Mouse (Mus musculus): ENCODE results near the gene Unc13a. TPM values are rescaled to one million over a fixed set of nuclear protein-coding genes. Genes with fewer than 3 reads are reported as not detected.

The Unc13a gene
- polyA plus RNA-seq (2014; fragmentation: Illumina TruSeq; extraction: RNeasy Lipid Tissue Mini Kit (QIAGEN cat#74804); ENCODE audit: low replicate concordance) = 0.04 TPM

GRCm38 (mm10) chr8:71671549-71671965, at the start of gene Unc13a:
Gene Unc13a, minus strand, starts transcription at chr8:71671757.

GRCm38 (mm10) chr8:71701414-71702086, 30.0 kb upstream of the Unc13a start, which contains the start of gene B3gnt3:
Gene B3gnt3, minus strand, starts transcription at chr8:71701789.

GRCm38 (mm10) chr8:71689028-71689427, 17.5 kb upstream of the Unc13a start, which contains the start of gene Insl3:
Gene Insl3, plus strand, starts transcription at chr8:71689214.

GRCm38 (mm10) chr8:71676020-71676741, 4.6 kb upstream of the Unc13a start, which contains the start of gene Jak3:
Gene Jak3, plus strand, starts transcription at chr8:71676296.

GRCm38 (mm10) chr8:71610822-71611651, 60.5 kb downstream of the Unc13a start, which contains the start of gene Colgalt1:
Gene Colgalt1, plus strand, starts transcription at chr8:71610998.

GRCm38 (mm10) chr8:71597451-71597850, 74.1 kb downstream of the Unc13a start, which contains the start of gene Fam129c:
Gene Fam129c, plus strand, starts transcription at chr8:71597648.

GRCm38 (mm10) chr8:71591471-71592373, 79.8 kb downstream of the Unc13a start, which contains the start of gene Pgls:
Gene Pgls, plus strand, starts transcription at chr8:71592176.

Other genes with a start within 250 kb of the Unc13a start
- not detected for gene Abhd8, start 208.1 kb downstream of the Unc13a start, polyA plus RNA-seq (2014; fragmentation: Illumina TruSeq; extraction: RNeasy Lipid Tissue Mini Kit (QIAGEN cat#74804); ENCODE audit: low replicate concordance)
- 9.5 TPM for gene Mrpl34, start 206.8 kb downstream of the Unc13a start, polyA plus RNA-seq (2014; fragmentation: Illumina TruSeq; extraction: RNeasy Lipid Tissue Mini Kit (QIAGEN cat#74804); ENCODE audit: low replicate concordance)
- 2.4 TPM for gene Dda1, start 202.6 kb downstream of the Unc13a start, polyA plus RNA-seq (2014; fragmentation: Illumina TruSeq; extraction: RNeasy Lipid Tissue Mini Kit (QIAGEN cat#74804); ENCODE audit: low replicate concordance)
- 1.2 TPM for gene Ano8, start 185.8 kb downstream of the Unc13a start, polyA plus RNA-seq (2014; fragmentation: Illumina TruSeq; extraction: RNeasy Lipid Tissue Mini Kit (QIAGEN cat#74804); ENCODE audit: low replicate concordance)
- gene Gtpbp3, start 183.7 kb downstream of the Unc13a start, polyA plus RNA-seq (2014; fragmentation: Illumina TruSeq; extraction: RNeasy Lipid Tissue Mini Kit (QIAGEN cat#74804); ENCODE audit: low replicate concordance) = 1.7 TPM
- 1.4 TPM for gene Plvap, start 160.0 kb downstream of the Unc13a start, polyA plus RNA-seq (2014; fragmentation: Illumina TruSeq; extraction: RNeasy Lipid Tissue Mini Kit (QIAGEN cat#74804); ENCODE audit: low replicate concordance)
- not detected for gene Ccdc194, start 146.0 kb downstream of the Unc13a start, polyA plus RNA-seq (2014; fragmentation: Illumina TruSeq; extraction: RNeasy Lipid Tissue Mini Kit (QIAGEN cat#74804); ENCODE audit: low replicate concordance)
- 0.82 TPM for gene Bst2, start 134.3 kb downstream of the Unc13a start, polyA plus RNA-seq (2014; fragmentation: Illumina TruSeq; extraction: RNeasy Lipid Tissue Mini Kit (QIAGEN cat#74804); ENCODE audit: low replicate concordance)
- gene Mvb12a, start 128.8 kb downstream of the Unc13a start, polyA plus RNA-seq (2014; fragmentation: Illumina TruSeq; extraction: RNeasy Lipid Tissue Mini Kit (QIAGEN cat#74804); ENCODE audit: low replicate concordance) = 2.9 TPM
- not detected for gene Tmem221, start 112.9 kb downstream of the Unc13a start, polyA plus RNA-seq (2014; fragmentation: Illumina TruSeq; extraction: RNeasy Lipid Tissue Mini Kit (QIAGEN cat#74804); ENCODE audit: low replicate concordance)
- gene Nxnl1, start 105.2 kb downstream of the Unc13a start, polyA plus RNA-seq (2014; fragmentation: Illumina TruSeq; extraction: RNeasy Lipid Tissue Mini Kit (QIAGEN cat#74804); ENCODE audit: low replicate concordance) = not detected
- gene Slc27a1, start 102.9 kb downstream of the Unc13a start, polyA plus RNA-seq (2014; fragmentation: Illumina TruSeq; extraction: RNeasy Lipid Tissue Mini Kit (QIAGEN cat#74804); ENCODE audit: low replicate concordance) = 0.41 TPM
- gene Pgls, start 79.6 kb downstream of the Unc13a start, polyA plus RNA-seq (2014; fragmentation: Illumina TruSeq; extraction: RNeasy Lipid Tissue Mini Kit (QIAGEN cat#74804); ENCODE audit: low replicate concordance) = 0.59 TPM
- 1.0 TPM for gene Fam129c, start 74.1 kb downstream of the Unc13a start, polyA plus RNA-seq (2014; fragmentation: Illumina TruSeq; extraction: RNeasy Lipid Tissue Mini Kit (QIAGEN cat#74804); ENCODE audit: low replicate concordance)
- 26.0 TPM for gene Colgalt1, start 60.8 kb downstream of the Unc13a start, polyA plus RNA-seq (2014; fragmentation: Illumina TruSeq; extraction: RNeasy Lipid Tissue Mini Kit (QIAGEN cat#74804); ENCODE audit: low replicate concordance)
- gene Jak3, start 4.5 kb upstream of the Unc13a start, polyA plus RNA-seq (2014; fragmentation: Illumina TruSeq; extraction: RNeasy Lipid Tissue Mini Kit (QIAGEN cat#74804); ENCODE audit: low replicate concordance) = not detected
- not detected for gene Insl3, start 17.5 kb upstream of the Unc13a start, polyA plus RNA-seq (2014; fragmentation: Illumina TruSeq; extraction: RNeasy Lipid Tissue Mini Kit (QIAGEN cat#74804); ENCODE audit: low replicate concordance)
- 119 TPM for gene B3gnt3, start 30.0 kb upstream of the Unc13a start, polyA plus RNA-seq (2014; fragmentation: Illumina TruSeq; extraction: RNeasy Lipid Tissue Mini Kit (QIAGEN cat#74804); ENCODE audit: low replicate concordance)
- gene Fcho1, start 54.0 kb upstream of the Unc13a start, polyA plus RNA-seq (2014; fragmentation: Illumina TruSeq; extraction: RNeasy Lipid Tissue Mini Kit (QIAGEN cat#74804); ENCODE audit: low replicate concordance) = not detected
- gene Zfp709, start 210.3 kb upstream of the Unc13a start, polyA plus RNA-seq (2014; fragmentation: Illumina TruSeq; extraction: RNeasy Lipid Tissue Mini Kit (QIAGEN cat#74804); ENCODE audit: low replicate concordance) = 13.0 TPM
- 6.1 TPM for gene Zfp882, start 236.9 kb upstream of the Unc13a start, polyA plus RNA-seq (2014; fragmentation: Illumina TruSeq; extraction: RNeasy Lipid Tissue Mini Kit (QIAGEN cat#74804); ENCODE audit: low replicate concordance)
- gene Zfp617, start 236.9 kb upstream of the Unc13a start, polyA plus RNA-seq (2014; fragmentation: Illumina TruSeq; extraction: RNeasy Lipid Tissue Mini Kit (QIAGEN cat#74804); ENCODE audit: low replicate concordance) = 188 TPM

Measured in small intestine, adult 10 weeks (tissue).